Mouse (Mus musculus): ENCODE results near the gene Brsk2. TPM values are rescaled to one million over a fixed set of nuclear protein-coding genes. Genes with fewer than 3 reads are reported as not detected.

Gene Brsk2
- total RNA-seq, 2 experiments from 2014 or later: 208 to 219 TPM

DNA sequence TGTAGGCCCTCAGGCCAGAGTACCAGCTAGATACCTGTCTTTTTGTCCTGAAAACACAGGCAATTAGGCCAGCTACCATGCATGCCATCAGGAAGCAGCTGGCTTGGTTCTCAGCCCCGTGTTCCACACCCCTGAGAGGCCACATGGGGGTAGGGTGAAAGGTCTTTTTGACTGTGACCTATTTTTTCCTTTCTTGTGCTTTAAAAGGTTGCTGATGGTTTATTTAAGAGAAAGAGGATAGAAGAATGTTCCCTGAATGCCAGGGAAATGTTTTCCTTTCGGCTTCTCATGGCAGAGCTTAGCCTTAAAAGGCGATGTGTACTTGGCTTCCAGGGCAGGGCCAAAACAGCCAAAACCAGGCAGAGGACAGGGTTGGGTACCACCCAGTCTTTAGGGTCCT is 71.3 kb downstream of the Brsk2 start:
- no peak for DNase-seq (ENCODE audit: low spot score in 2 of 2)

- DNase-seq (ENCODE audit: low spot score in 2 of 2): no peak
Observed at GRCm38 (mm10) chr7:142025196-142025595, 75.6 kb downstream of the Brsk2 start.

- DNase-seq (ENCODE audit: low spot score in 2 of 2): no peak
Observed at GRCm38 (mm10) chr7:142025926-142026325, 76.4 kb downstream of the Brsk2 start.

DNA sequence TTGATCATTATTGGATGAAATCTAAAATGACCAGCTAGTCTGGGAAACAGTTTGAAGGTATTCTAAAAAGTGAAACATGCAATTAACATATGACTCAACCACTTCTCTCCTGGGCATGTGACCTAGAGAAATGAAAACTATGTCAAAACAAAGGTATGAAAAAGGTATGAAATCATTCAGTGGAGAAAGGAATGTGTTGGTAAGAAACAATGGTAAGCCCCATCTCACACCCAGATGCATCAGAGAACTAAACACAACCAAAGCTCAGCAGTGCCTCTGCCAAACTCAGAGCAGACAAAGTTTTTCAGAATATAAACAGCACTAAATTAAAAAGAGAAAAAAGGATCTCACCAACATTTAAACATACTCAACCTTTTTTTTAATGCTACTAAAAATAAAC is 80.5 kb downstream of the Brsk2 start:
- DNase-seq (ENCODE audit: low spot score in 2 of 2): no peak

DNA sequence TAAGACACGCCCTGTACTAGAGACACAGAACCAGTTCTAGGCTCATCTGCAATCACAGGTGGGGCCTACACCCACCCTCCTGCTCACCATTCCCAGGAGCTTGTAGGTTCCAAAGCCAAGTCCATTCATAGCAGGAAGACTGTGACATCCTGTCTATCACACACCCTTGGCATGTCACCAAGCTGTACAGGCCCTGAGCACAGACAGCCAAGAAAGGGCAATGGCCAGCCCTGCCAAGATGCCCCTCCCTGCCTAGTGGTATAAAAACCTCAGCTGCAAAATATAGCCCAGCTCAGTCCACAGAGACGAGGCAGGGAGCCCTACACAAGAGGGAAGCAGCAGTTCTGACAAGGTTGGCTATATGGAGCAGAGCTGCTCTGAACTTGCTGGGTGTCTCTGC is 84.6 kb downstream of the Brsk2 start:
- no peak for DNase-seq (ENCODE audit: low spot score in 2 of 2)

DNA sequence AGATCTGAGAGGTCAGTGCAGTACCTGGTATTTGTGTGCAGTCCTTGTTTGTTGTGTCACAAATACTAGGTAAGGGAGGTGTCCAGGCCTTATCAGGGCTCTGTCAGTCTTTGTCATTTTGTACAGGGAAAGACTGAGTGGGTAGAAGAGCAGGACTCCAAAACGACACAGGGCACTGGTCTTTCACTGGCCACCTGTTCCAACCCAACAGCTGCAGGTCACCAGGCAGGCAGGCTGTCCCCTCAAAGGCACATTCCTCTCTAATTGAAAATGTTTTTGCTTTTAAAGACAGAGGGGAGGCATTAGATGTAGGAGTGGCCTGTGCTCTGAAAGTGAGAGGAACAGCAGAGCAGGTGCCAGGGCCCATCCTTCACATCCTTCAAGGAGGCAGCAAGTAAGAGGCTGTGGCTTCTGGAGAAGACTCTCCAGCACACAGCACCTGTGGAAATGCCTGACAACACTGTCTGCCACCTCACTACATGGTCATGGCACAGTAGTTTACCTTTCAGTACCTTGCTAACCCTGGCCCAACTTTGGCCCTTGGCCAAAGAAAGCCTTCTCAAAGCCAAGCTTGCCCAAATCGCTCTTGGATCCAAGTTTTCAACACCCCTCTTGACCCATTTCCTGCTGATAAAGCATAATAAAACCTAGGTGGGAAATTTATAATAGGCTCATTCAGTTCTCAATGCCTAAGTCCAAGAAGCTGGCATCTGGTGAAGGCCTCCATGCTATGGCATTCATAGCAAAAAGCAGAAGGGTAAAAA is 85.7 kb downstream of the Brsk2 start:
- DNase-seq (ENCODE audit: low spot score in 2 of 2): no peak

DNA sequence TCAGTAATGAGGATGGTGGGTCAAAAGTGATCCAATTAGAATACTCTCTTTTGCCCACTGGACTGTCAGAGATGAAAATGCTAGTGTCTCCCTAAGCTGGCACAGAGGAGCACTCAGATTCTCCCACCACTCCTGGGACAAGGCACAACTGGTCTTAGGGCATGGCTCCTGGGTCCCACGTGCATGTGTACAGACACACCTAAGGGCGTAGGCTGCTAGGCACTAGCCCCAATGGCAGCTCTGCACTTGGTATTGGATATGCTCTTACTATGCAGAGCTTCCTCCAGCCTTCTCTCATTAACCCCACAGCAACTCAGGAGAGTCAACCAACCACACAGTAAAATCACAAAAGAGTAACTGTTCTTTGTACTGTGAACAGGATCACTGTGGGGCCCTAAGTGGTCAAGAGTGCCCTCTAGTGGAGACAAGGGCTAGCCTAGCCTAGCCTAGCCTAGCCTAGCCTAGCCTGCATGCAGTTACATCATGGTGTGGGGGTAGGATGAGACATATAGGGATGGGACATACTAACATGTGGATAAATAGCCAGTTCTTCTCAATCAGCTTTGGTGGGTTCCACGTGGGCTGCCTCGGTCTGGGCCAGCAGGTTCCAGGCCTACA is 88.1 kb downstream of the Brsk2 start:
- DNase-seq (ENCODE audit: low spot score in 2 of 2): peak; percentile 37 to 68

DNA sequence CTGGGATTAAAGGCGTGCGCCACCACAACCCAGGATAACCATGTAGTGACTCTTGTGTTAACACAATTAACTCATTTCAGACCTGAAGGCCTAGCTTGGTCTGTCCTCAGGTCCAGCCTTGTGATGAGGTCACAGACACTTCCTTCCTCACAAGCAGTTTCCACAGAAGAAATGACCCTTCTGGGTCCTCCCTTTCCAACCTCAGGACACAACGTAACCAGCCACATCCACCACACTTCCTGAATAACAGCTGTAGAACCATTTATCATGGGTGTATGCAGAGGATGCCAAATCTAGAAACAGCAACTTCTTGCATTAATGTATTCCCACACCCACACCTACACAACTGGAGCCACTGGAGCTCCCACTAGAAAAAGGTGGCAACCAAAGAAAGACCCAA is 91.2 kb downstream of the Brsk2 start:
- DNase-seq (ENCODE audit: low spot score in 2 of 2): no peak

- no peak for DNase-seq (ENCODE audit: low spot score in 2 of 2)
Observed at GRCm38 (mm10) chr7:142045344-142045743, 95.8 kb downstream of the Brsk2 start.

DNA sequence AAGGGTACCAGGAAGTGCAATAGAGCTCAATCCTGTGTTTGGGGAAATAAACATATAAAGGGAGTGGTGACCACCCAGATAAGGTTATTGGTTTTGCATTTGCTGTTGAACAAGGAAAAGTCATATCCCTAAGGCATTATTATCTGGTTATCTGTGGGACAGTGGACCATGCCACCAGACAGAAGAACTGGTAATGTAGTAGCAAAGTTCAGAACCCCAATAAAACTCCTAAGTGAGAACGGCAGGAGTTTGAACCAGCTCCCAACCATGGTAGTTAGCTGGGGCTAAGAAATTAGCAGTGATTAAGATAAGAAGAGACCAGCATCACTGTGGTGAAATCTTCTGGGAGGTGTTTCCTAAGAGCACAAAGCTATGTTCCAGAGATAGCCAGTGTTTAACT is 96.4 kb downstream of the Brsk2 start:
- no peak for DNase-seq (ENCODE audit: low spot score in 2 of 2)

DNA sequence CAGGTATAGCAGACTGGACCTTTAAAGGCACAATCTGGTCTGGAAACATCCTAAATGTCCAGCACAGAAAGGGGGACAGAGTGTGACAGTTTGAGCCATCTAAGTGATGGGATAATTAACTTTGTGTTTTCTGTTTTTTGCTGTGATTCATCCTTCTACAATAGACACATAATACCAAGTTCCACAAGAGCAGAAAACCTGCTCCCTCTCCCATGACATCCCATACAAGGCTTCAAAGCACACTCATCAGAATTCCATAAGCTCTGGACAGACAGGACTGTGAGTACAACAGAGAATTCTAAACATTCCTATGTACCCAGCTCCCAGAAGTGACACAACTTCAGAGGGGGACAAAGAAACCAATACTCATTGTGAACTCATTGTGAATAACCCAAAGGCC is 101.0 kb downstream of the Brsk2 start:
- no peak for DNase-seq (ENCODE audit: low spot score in 2 of 2)

Small RNA genes lying within 50 kb of the gene (microRNA-seq; reads per million reads assigned to microRNA genes)
- 0.63 to 4.5 reads per million in 2 experiments for gene Mir3104

Other genes starting within 250 kb of the Brsk2 start
- gene Muc5ac, start 160.8 kb upstream of the Brsk2 start, total RNA-seq (2021): not detected
- gene Muc5b, start 110.7 kb upstream of the Brsk2 start, total RNA-seq (2021): not detected
- 100 to 1,000 TPM; 114 to 115 TPM for gene Tollip, start 31.2 kb upstream of the Brsk2 start, total RNA-seq (2021)
- gene Mob2, start 111.3 kb downstream of the Brsk2 start, total RNA-seq (2021): 10 to 100 TPM; 37.7 to 39.1 TPM
- 100 to 1,000 TPM; 150 to 154 TPM for gene Dusp8, start 146.1 kb downstream of the Brsk2 start, total RNA-seq (2021)
- not detected for gene Gm45618, start 171.0 kb downstream of the Brsk2 start, total RNA-seq (2021)
- not detected for gene Gm39115, start 186.3 kb downstream of the Brsk2 start, total RNA-seq (2021)
- gene Gm45337, start 194.9 kb downstream of the Brsk2 start, total RNA-seq (2021): not detected
- gene Gm29735, start 207.4 kb downstream of the Brsk2 start, total RNA-seq (2021): not detected
- not detected for gene Gm4553, start 216.0 kb downstream of the Brsk2 start, total RNA-seq (2021)
- not detected for gene Krtap5-2, start 226.3 kb downstream of the Brsk2 start, total RNA-seq (2021)
- not detected for gene Gm10153, start 240.6 kb downstream of the Brsk2 start, total RNA-seq (2021)